Mouse (Mus musculus): ENCODE data around the gene Dgkg.
A peak's percentile ranks its signal among the peaks of the same experiment; 100 is the strongest.

Dgkg gene

DNA sequence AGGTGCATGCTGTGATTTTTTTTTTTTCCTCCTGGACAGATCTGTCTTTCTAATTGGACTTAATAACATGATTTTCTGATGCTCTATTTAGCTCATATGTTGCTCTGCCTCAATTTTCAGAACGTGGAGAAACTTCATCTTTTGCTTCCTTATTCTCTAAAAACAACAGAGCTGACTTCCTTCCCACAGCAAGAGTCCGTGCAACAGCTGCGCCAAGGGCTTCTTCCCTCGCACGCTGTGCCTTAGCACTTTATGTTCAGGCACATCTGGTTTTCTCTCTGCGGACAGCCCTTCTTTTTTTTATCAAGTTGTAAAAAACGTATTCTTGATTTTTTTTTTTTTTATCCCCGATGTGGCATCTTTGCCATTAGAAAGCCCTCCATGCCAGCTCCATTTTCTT is 111.2 kb downstream of the Dgkg start:
- no peak for DNase-seq (ENCODE audit: low read depth)

GRCm38 (mm10) chr16:22545016-22545561 is 111.9 kb downstream of the Dgkg start:
- peak; percentile 29 for DNase-seq (ENCODE audit: low read depth)

GRCm38 (mm10) chr16:22542691-22543141 is 114.3 kb downstream of the Dgkg start:
- DNase-seq (ENCODE audit: low read depth), result no peak

DNA sequence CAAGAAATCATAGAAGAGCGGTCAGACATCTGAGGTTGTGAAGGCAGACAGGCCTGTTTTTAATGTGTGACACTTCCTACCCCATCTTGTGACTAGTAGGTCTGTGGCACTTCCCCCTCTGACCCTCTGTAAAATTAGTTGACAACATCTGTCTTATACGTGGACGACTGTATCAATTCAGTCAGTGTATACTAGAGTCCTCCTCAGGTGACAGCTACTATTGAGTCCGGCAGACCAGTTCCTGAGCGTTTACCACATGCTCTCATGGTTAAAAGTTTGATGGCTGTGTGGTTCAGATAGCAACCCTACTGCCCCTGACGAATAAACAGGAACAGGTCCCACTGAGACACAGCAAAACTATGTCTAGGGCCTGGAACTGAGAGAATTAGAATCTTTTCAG is 117.7 kb downstream of the Dgkg start:
- no peak for DNase-seq (ENCODE audit: low read depth)

- no peak for DNase-seq (ENCODE audit: low read depth)
Measured at GRCm38 (mm10) chr16:22536581-22537160, 120.3 kb downstream of the Dgkg start.

DNA sequence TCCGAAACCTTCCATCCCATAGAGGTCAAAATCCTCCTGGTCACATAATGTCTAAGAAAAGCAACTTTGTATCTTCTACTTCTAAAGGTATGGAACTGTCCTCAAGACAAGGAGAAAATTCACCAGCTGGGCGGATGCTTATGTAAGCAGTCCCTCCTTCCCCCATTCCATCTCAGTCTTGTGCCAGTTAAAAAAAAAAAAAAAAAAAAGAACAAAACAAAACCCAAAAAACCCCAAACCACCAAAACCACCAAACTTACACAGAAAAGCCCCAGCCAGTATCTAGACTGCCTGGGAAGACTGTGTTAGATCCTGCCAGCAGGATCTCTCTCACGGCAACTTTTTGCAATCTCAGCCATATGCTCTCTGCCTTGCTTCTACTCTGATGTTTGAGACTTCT is 123.9 kb downstream of the Dgkg start:
- DNase-seq (ENCODE audit: low read depth), result no peak

DNA sequence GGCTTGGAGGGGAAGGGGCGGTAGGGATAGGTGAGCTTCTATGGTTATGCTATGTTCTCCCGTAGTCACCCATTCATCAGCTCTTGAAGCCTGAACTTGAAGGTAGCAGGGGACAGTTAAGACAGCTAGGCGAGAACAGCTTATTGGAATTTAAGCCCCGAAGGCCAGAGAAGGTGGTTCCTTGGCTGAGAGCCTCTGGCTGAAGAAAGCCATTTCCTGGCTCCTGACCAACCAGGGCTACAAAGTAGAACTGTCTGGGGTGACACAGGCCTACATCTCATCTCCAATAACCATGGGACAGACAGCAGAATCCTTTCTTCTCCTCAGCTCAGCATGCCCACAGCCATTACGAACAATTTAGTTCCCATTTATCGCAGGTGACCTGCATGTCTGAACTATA is 125.2 kb downstream of the Dgkg start:
- DNase-seq (ENCODE audit: low read depth), result no peak

GRCm38 (mm10) chr16:22531041-22531440 is 126.0 kb downstream of the Dgkg start:
- DNase-seq (ENCODE audit: low read depth), result no peak

- DNase-seq (ENCODE audit: low read depth), result no peak
Measured at GRCm38 (mm10) chr16:22527499-22527939, 129.5 kb downstream of the Dgkg start.

- DNase-seq (ENCODE audit: low read depth), result no peak
Measured at GRCm38 (mm10) chr16:22526386-22526785, 130.6 kb downstream of the Dgkg start.

GRCm38 (mm10) chr16:22517431-22518384 is 139.3 kb downstream of the Dgkg start:
- DNase-seq (ENCODE audit: low read depth), result no peak

DNA sequence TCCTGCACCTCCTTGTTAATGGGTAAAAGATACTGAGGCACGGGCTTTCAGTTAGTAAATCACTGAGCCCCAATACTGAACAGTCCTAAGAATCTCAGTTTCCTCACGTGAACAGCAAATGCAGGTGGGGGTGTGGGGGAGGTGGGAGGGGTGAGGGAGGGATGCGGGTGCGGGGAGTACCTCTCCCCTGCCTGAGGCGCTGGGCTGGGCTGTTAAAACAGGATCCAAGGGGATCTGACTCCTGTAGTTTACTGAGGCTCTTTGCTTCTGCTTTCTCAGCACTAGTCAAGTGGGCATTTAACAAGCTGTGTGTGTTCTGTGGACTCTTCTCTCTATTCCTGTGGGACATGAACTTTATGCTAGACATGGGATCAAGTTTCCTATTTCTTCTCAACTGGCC is 141.5 kb downstream of the Dgkg start:
- no peak for DNase-seq (ENCODE audit: low read depth)

- DNase-seq (ENCODE audit: low read depth), result no peak
Measured at GRCm38 (mm10) chr16:22510861-22511637, 146.0 kb downstream of the Dgkg start.

- DNase-seq (ENCODE audit: low read depth), result no peak
Measured at GRCm38 (mm10) chr16:22508936-22509563, 148.0 kb downstream of the Dgkg start.

GRCm38 (mm10) chr16:22505656-22506055 is 151.4 kb downstream of the Dgkg start:
- DNase-seq (ENCODE audit: low read depth), result no peak

- no peak for DNase-seq (ENCODE audit: low read depth)
Measured at GRCm38 (mm10) chr16:22504851-22505250, 152.2 kb downstream of the Dgkg start.

GRCm38 (mm10) chr16:22504049-22504448 is 153.0 kb downstream of the Dgkg start:
- no peak for DNase-seq (ENCODE audit: low read depth)

DNA sequence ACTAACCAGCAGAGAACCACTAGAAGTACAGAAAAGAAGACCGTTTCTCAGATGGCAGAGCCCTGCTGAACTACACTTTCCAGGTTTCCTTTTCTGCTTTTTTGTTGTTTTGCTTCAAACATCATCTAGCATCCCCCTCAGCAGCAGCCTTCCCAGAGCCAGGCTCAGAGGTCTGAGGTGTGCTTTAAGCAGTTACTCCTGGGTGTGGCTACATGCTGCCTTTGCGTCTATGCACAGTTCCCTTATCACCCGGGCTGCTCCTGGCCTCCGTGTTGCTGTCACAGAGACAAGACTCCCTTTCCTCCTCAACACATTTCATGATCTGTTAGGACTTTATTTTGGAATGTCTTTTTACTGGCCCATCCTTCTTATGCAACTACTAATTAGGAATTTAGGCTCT is 153.6 kb downstream of the Dgkg start:
- DNase-seq (ENCODE audit: low read depth), result no peak

DNA sequence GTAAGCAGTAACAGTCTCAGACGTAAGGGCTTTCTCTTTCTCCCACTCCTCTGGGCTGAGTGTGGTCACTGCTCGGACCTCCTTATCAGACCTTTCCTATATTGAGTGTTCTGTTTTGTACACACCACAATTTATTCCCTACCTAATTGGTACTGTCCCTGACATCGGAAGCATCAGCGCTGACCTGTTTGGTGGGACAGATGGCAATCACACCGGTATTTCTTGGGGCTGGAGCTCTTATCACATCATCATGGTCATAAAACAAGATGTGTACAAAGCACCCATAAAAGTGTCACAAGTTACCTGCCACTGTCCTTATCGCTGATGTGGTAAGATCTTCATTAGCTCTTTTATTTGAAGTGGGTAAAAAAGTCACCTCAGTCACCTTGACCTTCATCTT is 155.2 kb downstream of the Dgkg start:
- DNase-seq (ENCODE audit: low read depth), result no peak

DNA sequence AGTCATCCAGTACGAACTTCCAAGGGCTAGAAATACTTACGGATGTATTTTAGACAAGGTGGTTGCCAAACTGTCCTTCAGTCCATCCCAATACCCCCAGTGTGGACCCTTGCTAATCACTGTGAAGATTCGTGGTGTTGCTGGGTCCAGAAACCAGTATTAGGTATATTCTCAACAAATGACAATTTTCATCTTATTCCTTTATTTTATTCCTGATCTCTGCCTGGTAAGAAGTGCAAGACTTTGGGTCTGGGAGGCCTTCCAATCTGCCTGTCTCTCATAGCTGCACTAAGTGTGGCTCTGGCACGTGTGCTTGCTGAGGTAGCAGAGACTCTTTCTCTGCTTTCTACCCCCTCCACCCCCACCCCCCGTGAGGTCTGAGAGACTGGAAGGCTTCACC is 156.5 kb downstream of the Dgkg start:
- DNase-seq (ENCODE audit: low read depth), result no peak

- DNase-seq (ENCODE audit: low read depth), result no peak
Measured at GRCm38 (mm10) chr16:22499951-22500350, 157.1 kb downstream of the Dgkg start.

GRCm38 (mm10) chr16:22499447-22499846 is 157.6 kb downstream of the Dgkg start:
- no peak for DNase-seq (ENCODE audit: low read depth)
